Mouse (Mus musculus): ENCODE measurements around the gene Cda.

Gene Cda

DNA sequence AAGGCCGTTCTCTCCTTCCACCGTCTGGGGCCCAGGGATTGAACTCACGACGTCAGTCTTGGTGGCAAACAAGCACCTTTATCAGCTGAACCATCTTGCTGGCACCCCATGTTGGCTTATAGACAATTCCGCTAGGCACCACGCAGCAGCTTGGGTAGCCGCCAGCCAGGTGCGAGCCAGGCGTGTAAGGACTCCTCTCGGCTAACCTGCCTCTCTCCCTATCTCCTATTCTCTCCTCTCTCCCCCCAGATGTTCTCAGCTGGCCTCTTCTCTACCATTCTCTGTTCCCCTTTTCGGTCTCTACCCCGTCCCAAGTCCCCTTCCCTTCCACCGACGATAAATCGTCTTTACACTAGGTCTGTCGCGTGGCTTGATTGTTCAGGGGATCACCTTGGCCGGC is 64.0 kb downstream of the Cda start:
- DNase-seq, result peak; percentile 23

- no peak for DNase-seq
Observed at GRCm38 (mm10) chr4:138303011-138303410, 64.8 kb downstream of the Cda start.

DNA sequence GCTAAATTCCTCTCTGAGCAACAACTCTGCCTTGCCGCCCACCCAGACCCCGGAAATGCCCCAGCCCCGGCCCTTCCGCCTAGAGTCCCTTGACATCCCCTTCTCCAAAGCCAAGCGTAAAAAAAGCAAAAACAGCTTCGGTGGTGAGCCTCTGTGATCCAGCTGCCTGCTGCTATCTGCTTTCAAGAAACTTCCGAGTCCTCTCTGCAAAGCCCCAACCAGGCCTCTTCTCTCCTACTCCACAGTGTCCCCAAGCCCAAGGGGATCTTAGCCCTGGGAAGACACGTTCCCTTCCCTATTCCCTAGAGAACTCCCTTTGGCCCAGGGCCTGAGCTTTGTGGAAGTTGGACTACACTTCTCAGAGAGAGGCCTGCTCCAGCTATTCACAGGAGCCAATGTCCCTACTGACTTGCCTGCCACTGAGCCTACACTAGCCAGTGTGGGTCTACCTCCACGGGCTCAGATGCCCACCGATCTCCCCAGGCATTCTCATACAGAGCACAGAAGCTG is 66.5 kb downstream of the Cda start:
- no peak for DNase-seq

DNA sequence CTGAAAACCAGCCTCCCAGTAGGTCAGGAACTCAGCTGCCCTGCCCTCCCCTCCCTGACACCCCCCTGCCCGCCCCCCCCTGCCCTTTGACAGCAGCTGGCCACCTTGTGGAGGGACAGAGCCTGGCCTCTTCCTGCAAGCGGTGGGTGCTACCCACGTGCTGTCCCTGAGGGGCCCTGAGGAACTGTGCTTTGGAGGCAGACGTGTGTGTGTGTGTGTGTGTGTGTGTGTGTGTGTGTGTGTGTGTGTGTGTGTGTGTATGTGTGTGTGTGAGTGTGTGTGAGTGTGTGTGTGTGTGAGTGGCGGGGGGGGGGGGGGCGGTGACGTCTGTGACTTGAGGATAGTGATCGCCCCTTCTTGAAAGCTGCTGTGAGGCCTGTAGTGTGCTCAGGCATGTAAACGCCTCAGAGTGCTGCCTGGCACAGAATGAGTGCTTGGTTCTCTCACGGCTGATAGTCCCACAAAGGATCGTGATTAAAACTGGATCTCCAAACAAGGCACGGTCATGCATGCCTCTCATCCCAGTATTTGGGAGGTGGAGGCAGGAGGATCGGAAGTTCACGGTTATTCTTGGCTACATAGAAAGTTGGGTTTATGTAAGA is 73.7 kb downstream of the Cda start:
- no peak for DNase-seq

- no peak for DNase-seq
Observed at GRCm38 (mm10) chr4:138293261-138293948, 74.4 kb downstream of the Cda start.

GRCm38 (mm10) chr4:138292028-138292427 is 75.8 kb downstream of the Cda start:
- DNase-seq, result no peak

DNA sequence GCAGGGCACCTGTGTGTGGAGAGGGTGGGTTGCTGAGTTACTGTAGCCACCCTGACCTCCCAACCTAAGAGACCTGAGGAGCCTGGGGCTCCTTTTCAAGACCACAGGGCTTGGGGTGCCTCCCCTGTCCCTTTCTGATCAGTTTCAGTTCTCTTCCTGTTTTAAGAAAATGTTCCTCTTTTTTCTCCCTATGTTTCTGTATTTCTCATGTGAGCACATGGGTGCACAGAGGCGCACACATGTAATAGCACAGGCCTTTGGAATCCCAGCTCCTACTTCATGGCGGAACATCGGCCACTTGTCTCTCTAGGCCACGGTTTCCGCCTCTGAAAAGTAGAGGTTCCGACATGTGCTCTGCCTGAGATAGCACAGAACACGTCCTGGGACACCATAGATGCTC is 79.1 kb downstream of the Cda start:
- DNase-seq, result no peak

Data from liver (tissue).